Mouse (Mus musculus) liver, adult 2 months (tissue): ENCODE measurements around the gene Nell2. TPM values are rescaled to one million over a fixed set of nuclear protein-coding genes. Genes with fewer than 3 reads are reported as not detected.

Source experiments
- DNase-seq: peaks from one replicate; pipeline ENCODE4 v3.0.0-alpha.2; 2011; ENCODE audit warnings: low read depth, low spot score; ENCODE audit errors: extremely low read depth
- H3K27ac ChIP-seq: fragments of 200-500 bp; replicated peaks from 2 replicates; pipeline ENCODE4 v1.5.1; 2012; ENCODE audit warnings: low read depth, mild to moderate bottlenecking, control low read depth, inconsistent platforms, low read length; ENCODE audit not compliant: insufficient read depth
- H3K27me3 ChIP-seq: fragments of 200-500 bp; 2 replicates; pipeline ENCODE4 v1.6.1; 2012; ENCODE audit warnings: mild to moderate bottlenecking, moderate library complexity, low read length, inconsistent platforms; ENCODE audit not compliant: control insufficient read depth, insufficient read depth
- H3K36me3 ChIP-seq: fragments of 200-500 bp; 2 replicates; pipeline ENCODE4 v1.6.1; 2012; ENCODE audit warnings: low read length, inconsistent platforms; ENCODE audit not compliant: control insufficient read depth, insufficient read depth
- H3K4me1 ChIP-seq: fragments of 200-500 bp; 2 replicates; pipeline ENCODE4 v1.6.1; 2011; ENCODE audit warnings: low read length; ENCODE audit not compliant: control insufficient read depth, insufficient read depth
- H3K4me3 ChIP-seq: fragments of 200-500 bp; 2 replicates; pipeline ENCODE4 v1.5.1; 2011; ENCODE audit warnings: low read depth, mild to moderate bottlenecking, control low read depth, low read length, moderate library complexity; ENCODE audit not compliant: insufficient read depth
- H3K79me2 ChIP-seq: fragments of 200-500 bp; 2 replicates; pipeline ENCODE4 v1.6.1; 2012; ENCODE audit warnings: inconsistent platforms, mild to moderate bottlenecking, low read length, moderate library complexity; ENCODE audit not compliant: control insufficient read depth, insufficient read depth
- H3K9ac ChIP-seq: fragments of 200-500 bp; 2 replicates; pipeline ENCODE4 v1.6.1; 2012; ENCODE audit warnings: low read depth, mild to moderate bottlenecking, control low read depth, inconsistent platforms, low read length
- CTCF ChIP-seq: fragments of 200-500 bp; IDR thresholded peaks from 2 replicates; pipeline ENCODE4 v1.5.1; 2011; ENCODE audit warnings: low read depth, low read length, control low read depth
- POLR2A ChIP-seq: fragments of 200-500 bp; IDR thresholded peaks from 2 replicates; pipeline ENCODE4 v1.6.1; 2011; ENCODE audit warnings: low read length, control low read depth; ENCODE audit not compliant: insufficient read depth; ENCODE audit errors: extremely low read depth
- WGBS: fragments of 180-500 bp; shearing (Covaris S2); methylation state at CpG from one replicate; pipeline ENCODE4 v1.1.7; 2018; 5-methylcytosine and 5-hydroxymethylcytosine counted together
- polyA plus RNA-seq: library from polyadenylated mRNA; depleted of rRNA; stranded (reverse); fragments of >200 nt; gene quantifications from 2 replicates; pipeline ENCODE4 v1.2.3, GENCODE M21; 2012
- total RNA-seq: library from RNA; depleted of rRNA; stranded (reverse); fragments of >200 nt; gene quantifications from 2 replicates; pipeline ENCODE4 v1.2.3, GENCODE M21; 2014

Nell2 gene
- total and polyA plus RNA-seq, 2 experiments: not detected

DNA sequence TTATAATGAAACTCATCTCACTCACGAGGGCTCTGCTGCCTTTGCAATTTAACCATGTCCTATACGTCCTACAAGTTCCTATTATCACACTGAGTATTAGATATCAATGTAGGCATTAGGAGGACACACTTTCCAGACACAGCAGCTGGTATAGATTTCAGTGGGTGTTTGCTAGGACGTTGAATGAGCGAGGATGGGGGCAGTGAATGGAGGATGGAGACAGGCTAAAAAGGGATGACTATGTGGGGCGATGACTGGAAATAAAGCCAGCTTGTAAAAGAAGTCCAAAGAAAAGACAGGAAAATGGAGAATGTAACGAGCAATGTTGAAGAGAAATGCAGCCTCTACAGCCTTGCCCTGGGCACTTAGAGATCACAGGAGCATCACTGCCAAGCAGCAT is 14.3 kb upstream of the Nell2 start:
- Histone ChIP-seq H3K4me1 (no peaks in the 10 kb centered on the region), H3K36me3 (no peaks in the 10 kb centered on the region), H3K79me2 (no peaks in the 10 kb centered on the region), H3K4me3 (no peak overlapping the region), H3K27me3 (no peaks in the 10 kb centered on the region), H3K9ac (no peak overlapping the region), H3K27ac (no peak overlapping the region)
- DNase-seq: no peak
- 54% methylated on average over 6 of the region's 6 CpGs for WGBS
- TF ChIP-seq POLR2A (no peak), CTCF (no peak)

DNA sequence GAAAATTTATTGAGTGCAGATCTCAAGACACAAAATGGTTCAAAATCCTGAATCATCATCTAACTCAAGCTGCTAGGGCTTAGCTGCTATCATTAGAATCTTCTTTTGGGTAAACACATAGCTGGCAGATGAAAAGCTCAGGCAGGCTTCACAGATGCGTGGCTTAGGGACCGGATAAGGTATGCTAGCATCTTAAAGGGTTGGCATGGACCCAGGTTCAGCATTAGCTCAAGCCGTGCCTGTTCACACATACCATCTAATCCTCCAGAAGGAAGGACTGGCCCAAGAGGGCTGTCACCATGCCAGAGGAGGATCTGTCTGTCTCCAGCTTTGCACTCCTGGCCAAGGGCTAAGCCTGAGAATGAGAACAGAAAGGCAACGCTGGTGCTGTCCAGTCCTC is 8.4 kb upstream of the Nell2 start:
- WGBS: 75% methylated on average over 4 of the region's 4 CpGs
- Histone ChIP-seq H3K27me3 (no peaks in the 10 kb centered on the region), H3K4me1 (no peaks in the 10 kb centered on the region)

GRCm38 (mm10) chr15:95536230-95536629 is 7.9 kb upstream of the Nell2 start:
- H3K27ac ChIP-seq: no peak overlapping the region
- H3K4me3 ChIP-seq: no peak overlapping the region
- no peaks in the 10 kb centered on the region for H3K79me2 ChIP-seq
- 75% methylated on average over 4 of the region's 4 CpGs for WGBS
- H3K36me3 ChIP-seq: no peaks in the 10 kb centered on the region
- H3K9ac ChIP-seq: no peak overlapping the region
- H3K4me1 ChIP-seq: no peaks in the 10 kb centered on the region
- TF ChIP-seq POLR2A (no peak), CTCF (no peak)
- DNase-seq: no peak
- H3K27me3 ChIP-seq: no peaks in the 10 kb centered on the region

More for the DNA sequence above, 8.4 kb upstream of the Nell2 start:
- no peak for TF ChIP-seq POLR2A
- Histone ChIP-seq H3K27ac (no peak overlapping the region), H3K79me2 (no peaks in the 10 kb centered on the region), H3K36me3 (no peaks in the 10 kb centered on the region), H3K4me3 (no peak overlapping the region), H3K9ac (no peak overlapping the region)
- no peak for DNase-seq

DNA sequence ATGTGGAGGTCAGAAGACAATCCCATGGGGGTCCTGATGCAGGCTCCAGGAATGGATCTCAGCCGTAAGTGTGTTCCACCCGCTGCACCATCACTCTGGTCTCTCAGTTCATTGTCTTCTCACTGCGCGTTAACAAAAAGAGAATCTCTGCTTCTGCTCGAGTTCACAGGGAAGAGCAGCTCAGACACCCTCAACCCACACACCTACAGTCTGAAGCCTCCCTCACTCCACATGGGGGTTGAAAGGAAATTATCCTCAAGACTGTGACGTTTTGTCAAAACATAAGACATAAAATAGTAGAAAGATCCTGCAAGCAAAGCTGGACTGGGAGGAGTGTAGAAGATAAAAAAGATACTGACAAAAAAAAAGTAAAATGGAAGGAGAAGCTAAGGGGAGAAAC is 6.3 kb upstream of the Nell2 start:
- Histone ChIP-seq H3K4me3 (no peak overlapping the region), H3K79me2 (no peaks in the 10 kb centered on the region), H3K27me3 (no peaks in the 10 kb centered on the region), H3K27ac (no peak overlapping the region), H3K4me1 (no peaks in the 10 kb centered on the region), H3K36me3 (no peaks in the 10 kb centered on the region), H3K9ac (no peak overlapping the region)
- 77% methylated on average over 6 of the region's 6 CpGs for WGBS
- no peak for DNase-seq
- TF ChIP-seq CTCF (no peak), POLR2A (no peak)

GRCm38 (mm10) chr15:95527461-95527947 is 855 bp downstream of the Nell2 start:
- H3K79me2 ChIP-seq: no peaks in the 10 kb centered on the region
- no peaks in the 10 kb centered on the region for H3K4me1 ChIP-seq
- 3% methylated on average over 28 of the region's 28 CpGs for WGBS
- TF ChIP-seq POLR2A (no peak), CTCF (no peak)
- no peak overlapping the region for H3K9ac ChIP-seq
- no peak overlapping the region for H3K4me3 ChIP-seq
- H3K27me3 ChIP-seq: peaks cover 15% of the 10 kb centered on the region
- no peaks in the 10 kb centered on the region for H3K36me3 ChIP-seq
- DNase-seq: no peak
- H3K27ac ChIP-seq: no peak overlapping the region

GRCm38 (mm10) chr15:95526626-95527411 is 1.5 kb downstream of the Nell2 start:
- H3K79me2 ChIP-seq: no peaks in the 10 kb centered on the region
- no peaks in the 10 kb centered on the region for H3K4me1 ChIP-seq
- H3K4me3 ChIP-seq: no peak overlapping the region
- H3K9ac ChIP-seq: no peak overlapping the region
- H3K36me3 ChIP-seq: no peaks in the 10 kb centered on the region
- TF ChIP-seq POLR2A (no peak), CTCF (no peak)
- WGBS: 10% methylated on average over 27 of the region's 27 CpGs
- no peak for DNase-seq
- H3K27ac ChIP-seq: no peak overlapping the region
- peaks cover 15% of the 10 kb centered on the region for H3K27me3 ChIP-seq
